Mouse (Mus musculus) liver, adult 2 months (tissue): ENCODE measurements around the gene Naa38. TPM values are rescaled to one million over a fixed set of nuclear protein-coding genes. Genes with fewer than 3 reads are reported as not detected.

ENCODE experiments used
- DNase-seq: peaks from one replicate; pipeline ENCODE4 v3.0.0-alpha.2; 2011; ENCODE audit warnings: low read depth, low spot score; ENCODE audit errors: extremely low read depth
- H3K27ac ChIP-seq: fragments of 200-500 bp; replicated peaks from 2 replicates; pipeline ENCODE4 v1.5.1; 2012; ENCODE audit warnings: low read depth, mild to moderate bottlenecking, control low read depth, inconsistent platforms, low read length; ENCODE audit not compliant: insufficient read depth
- H3K27me3 ChIP-seq: fragments of 200-500 bp; 2 replicates; pipeline ENCODE4 v1.6.1; 2012; ENCODE audit warnings: mild to moderate bottlenecking, moderate library complexity, low read length, inconsistent platforms; ENCODE audit not compliant: control insufficient read depth, insufficient read depth
- H3K36me3 ChIP-seq: fragments of 200-500 bp; 2 replicates; pipeline ENCODE4 v1.6.1; 2012; ENCODE audit warnings: low read length, inconsistent platforms; ENCODE audit not compliant: control insufficient read depth, insufficient read depth
- H3K4me1 ChIP-seq: fragments of 200-500 bp; 2 replicates; pipeline ENCODE4 v1.6.1; 2011; ENCODE audit warnings: low read length; ENCODE audit not compliant: control insufficient read depth, insufficient read depth
- H3K4me3 ChIP-seq: fragments of 200-500 bp; 2 replicates; pipeline ENCODE4 v1.5.1; 2011; ENCODE audit warnings: low read depth, mild to moderate bottlenecking, control low read depth, low read length, moderate library complexity; ENCODE audit not compliant: insufficient read depth
- H3K79me2 ChIP-seq: fragments of 200-500 bp; 2 replicates; pipeline ENCODE4 v1.6.1; 2012; ENCODE audit warnings: inconsistent platforms, mild to moderate bottlenecking, low read length, moderate library complexity; ENCODE audit not compliant: control insufficient read depth, insufficient read depth
- H3K9ac ChIP-seq: fragments of 200-500 bp; 2 replicates; pipeline ENCODE4 v1.6.1; 2012; ENCODE audit warnings: low read depth, mild to moderate bottlenecking, control low read depth, inconsistent platforms, low read length
- CTCF ChIP-seq: fragments of 200-500 bp; IDR thresholded peaks from 2 replicates; pipeline ENCODE4 v1.5.1; 2011; ENCODE audit warnings: low read depth, low read length, control low read depth
- POLR2A ChIP-seq: fragments of 200-500 bp; IDR thresholded peaks from 2 replicates; pipeline ENCODE4 v1.6.1; 2011; ENCODE audit warnings: low read length, control low read depth; ENCODE audit not compliant: insufficient read depth; ENCODE audit errors: extremely low read depth
- WGBS: fragments of 180-500 bp; shearing (Covaris S2); methylation state at CpG from one replicate; pipeline ENCODE4 v1.1.7; 2018; 5-methylcytosine and 5-hydroxymethylcytosine counted together
- polyA plus RNA-seq: library from polyadenylated mRNA; depleted of rRNA; stranded (reverse); fragments of >200 nt; gene quantifications from 2 replicates; pipeline ENCODE4 v1.2.3, GENCODE M21; 2012
- total RNA-seq: library from RNA; depleted of rRNA; stranded (reverse); fragments of >200 nt; gene quantifications from 2 replicates; pipeline ENCODE4 v1.2.3, GENCODE M21; 2014

Gene Naa38
- total and polyA plus RNA-seq, 2 experiments = 86.6 to 150 TPM

DNA sequence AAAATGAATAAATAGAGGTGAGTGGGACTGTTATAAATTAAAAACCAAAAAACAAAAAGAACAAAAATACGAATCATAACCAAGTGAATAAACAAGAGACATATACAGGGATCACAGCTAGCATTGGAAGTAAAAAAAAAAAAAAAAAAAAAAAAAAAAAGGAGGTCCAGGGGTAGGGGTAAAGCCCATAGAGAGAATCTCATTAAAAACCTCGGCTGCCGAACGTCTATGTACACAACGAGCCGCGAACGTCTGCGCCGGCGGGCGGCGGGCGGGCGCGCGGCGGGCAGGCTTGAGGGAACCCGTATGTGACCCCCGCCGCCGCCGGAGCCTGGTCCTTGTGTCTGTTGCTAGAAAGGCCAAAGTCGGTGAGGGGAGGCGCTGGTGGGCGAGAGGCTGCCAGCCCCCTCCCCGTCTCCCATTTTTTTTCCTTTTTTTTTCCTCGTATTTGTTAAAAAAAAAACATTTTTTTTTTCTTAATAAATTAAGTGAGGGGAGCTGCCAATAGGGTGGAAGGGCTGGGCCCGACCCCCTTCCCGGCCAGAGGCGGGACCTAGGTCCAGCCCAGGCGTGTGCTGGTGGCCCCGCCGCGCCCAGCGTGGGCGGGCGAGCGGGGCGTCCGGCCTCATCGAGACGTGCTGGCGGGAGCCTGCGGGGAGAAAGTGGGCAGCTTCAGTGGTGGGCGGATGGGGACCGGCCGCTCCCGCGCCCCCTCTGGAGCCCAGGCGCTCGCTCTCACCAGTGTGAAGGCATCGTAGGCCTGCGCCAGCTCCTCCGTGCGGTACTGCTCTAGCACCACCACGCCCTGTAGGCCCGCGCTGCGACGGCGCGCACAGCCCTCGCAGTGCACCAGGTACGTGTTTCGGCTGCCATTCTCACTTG, 4.2 kb downstream of the Naa38 start:
- peaks cover 3% of the 10 kb centered on the region for H3K4me1 ChIP-seq
- H3K27ac ChIP-seq = no peak overlapping the region
- H3K4me3 ChIP-seq = no peak overlapping the region
- no peak overlapping the region for H3K9ac ChIP-seq
- no peak for DNase-seq
- 89% methylated on average over 64 of the region's 66 CpGs for WGBS
- H3K36me3 ChIP-seq = peaks cover 8% of the 10 kb centered on the region; the same call in 1 of the 2 replicates
- no peaks in the 10 kb centered on the region for H3K27me3 ChIP-seq
- no peaks in the 10 kb centered on the region; the same call in 1 of the 2 replicates for H3K79me2 ChIP-seq
- TF ChIP-seq CTCF = no peak
- no peak for TF ChIP-seq POLR2A

DNA sequence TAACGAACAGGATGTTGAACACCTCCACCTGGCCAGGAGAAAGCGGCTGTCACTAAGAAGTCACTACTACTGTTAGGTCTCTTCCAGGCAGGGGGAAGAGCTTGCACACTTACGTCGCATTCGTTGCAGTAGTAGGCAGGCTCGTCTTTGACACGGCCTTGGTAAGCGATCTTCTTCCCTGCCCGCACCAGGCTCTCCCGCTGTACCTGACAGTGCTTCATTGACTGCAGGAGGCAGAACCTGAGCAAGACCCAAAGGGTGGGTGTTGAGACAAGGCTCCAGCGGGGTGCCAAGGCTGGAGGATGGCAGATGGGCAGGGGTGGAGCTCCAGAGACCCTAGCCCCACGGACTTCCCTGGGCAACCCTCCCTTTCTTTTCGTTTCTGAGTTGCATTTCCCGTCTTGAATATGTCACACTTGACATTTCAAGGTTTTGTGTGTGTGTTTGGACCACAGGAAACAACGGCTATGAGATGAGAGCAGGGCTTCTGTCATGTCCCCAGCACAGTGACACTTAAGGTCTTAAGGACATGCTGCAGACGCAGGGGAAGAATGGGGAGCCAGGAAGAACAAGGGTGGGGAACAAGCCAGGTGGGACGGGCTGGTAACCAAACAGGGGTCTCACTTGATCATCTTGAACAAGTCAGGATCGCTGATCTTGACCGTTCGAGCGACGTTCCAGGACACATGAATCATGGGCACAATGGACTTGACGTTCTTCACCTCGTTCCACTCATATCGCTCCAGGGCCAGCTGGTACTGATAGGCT, 5.0 kb downstream of the Naa38 start:
- Histone ChIP-seq H3K4me1 (peaks cover 3% of the 10 kb centered on the region), H3K27me3 (no peaks in the 10 kb centered on the region), H3K4me3 (no peak overlapping the region), H3K36me3 (peaks cover 10% of the 10 kb centered on the region; the same call in 1 of the 2 replicates), H3K27ac (no peak overlapping the region), H3K9ac (no peak overlapping the region), H3K79me2 (no peaks in the 10 kb centered on the region)
- TF ChIP-seq POLR2A = no peak
- TF ChIP-seq CTCF = no peak
- WGBS = 92% methylated on average over 25 of the region's 25 CpGs
- no peak for DNase-seq

DNA sequence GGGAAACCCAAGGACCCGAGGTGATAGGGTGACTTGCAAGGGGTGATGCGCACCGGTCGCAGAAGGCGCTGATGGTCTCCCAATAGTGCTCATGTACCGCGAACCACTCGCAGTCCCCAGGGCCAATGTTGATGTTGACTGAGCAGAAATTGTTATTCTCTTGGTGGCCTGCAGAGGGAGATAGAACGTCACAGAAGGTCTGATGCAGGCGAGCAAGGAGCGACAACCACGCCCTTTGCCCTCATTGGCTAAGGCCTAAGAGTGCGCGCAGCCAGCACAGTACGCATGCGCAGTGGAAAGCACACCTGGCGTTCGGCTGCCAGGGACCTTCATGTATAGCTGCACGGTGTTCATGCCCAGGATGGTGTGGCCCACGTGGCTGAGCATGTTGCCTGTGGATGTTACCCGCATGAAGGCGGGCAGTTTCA, 5.9 kb downstream of the Naa38 start:
- peaks cover 3% of the 10 kb centered on the region for H3K4me1 ChIP-seq
- H3K27me3 ChIP-seq = no peaks in the 10 kb centered on the region
- H3K27ac ChIP-seq = no peak overlapping the region
- H3K9ac ChIP-seq = no peak overlapping the region
- 24% methylated on average over 22 of the region's 22 CpGs for WGBS
- DNase-seq = peak; percentile 81
- peaks cover 10% of the 10 kb centered on the region; the same call in 1 of the 2 replicates for H3K36me3 ChIP-seq
- no peak overlapping the region for H3K4me3 ChIP-seq
- TF ChIP-seq POLR2A (no peak), CTCF (peak; percentile 91)
- no peaks in the 10 kb centered on the region for H3K79me2 ChIP-seq

DNA sequence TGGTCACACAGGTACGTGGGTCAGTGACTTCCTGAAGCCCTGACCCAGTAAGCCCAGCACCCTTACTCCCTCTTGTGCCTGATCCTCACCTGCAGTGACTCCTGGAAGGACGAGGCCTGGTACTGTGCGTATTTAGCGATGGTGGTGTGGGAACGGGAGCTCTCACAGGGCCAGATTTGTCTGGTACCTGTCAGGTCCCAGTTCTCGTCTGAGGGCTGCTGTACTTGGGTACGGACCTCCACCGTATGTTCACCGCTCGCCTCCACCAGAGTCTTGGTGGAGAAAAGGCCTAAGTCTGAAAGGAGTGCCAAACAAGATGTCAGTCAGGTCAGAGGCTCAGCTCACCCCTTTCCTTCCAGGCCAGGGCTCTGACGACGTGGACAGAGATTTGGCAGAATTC, 6.7 kb downstream of the Naa38 start:
- 84% methylated on average over 12 of the region's 12 CpGs for WGBS
- TF ChIP-seq POLR2A (no peak), CTCF (no peak)
- Histone ChIP-seq H3K4me3 (no peak overlapping the region), H3K27ac (no peak overlapping the region), H3K27me3 (no peaks in the 10 kb centered on the region), H3K79me2 (peaks cover 2% of the 10 kb centered on the region; the same call in 1 of the 2 replicates), H3K4me1 (peaks cover under 1% of the 10 kb centered on the region; the same call in 1 of the 2 replicates), H3K36me3 (peaks cover 10% of the 10 kb centered on the region; the same call in 1 of the 2 replicates), H3K9ac (no peak overlapping the region)
- DNase-seq = no peak

DNA sequence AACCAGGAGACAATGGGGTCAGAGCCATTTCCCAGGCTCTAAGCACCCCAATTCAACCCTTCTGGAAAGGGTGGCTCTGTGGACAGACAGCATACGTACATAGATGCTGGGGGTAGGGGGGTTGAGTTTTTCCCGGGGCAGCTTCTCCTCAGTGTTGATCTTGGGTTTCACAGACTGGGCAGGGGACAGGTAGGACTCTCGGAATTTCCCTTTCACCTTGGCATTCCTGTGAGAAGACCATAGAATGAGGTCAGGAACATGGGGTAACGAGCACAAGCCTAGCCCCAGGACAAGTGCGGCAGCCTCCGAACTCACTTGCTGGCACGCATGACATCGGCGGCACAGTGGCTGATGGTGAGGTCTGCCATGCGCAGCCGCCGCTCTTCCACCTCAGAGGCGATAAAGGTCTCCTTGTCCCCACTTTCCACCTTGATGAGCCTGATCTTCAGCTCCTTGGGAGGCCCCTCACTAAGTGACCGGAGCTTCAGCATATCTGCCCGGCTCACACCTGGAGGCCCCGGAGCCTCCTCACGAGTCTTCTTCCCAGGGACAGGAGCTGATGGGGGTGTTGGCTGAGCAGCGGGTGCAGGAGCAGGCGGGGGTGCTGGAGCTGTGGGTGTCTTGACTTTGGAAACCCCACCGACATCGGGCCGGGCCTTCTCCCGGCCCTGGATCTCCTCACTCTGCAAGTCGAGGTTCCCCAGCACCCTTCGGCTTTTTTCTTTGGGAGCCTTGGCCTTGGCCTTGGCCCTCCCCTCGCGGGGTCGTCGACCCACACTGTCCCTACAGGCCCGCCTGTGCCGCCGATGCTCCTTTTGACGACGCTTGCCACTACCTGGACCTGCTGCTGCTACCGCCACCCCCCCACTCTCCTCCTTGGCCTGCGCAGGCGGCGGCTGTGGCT, 8.7 kb downstream of the Naa38 start:
- WGBS = 84% methylated on average over 38 of the region's 38 CpGs
- peaks cover 14% of the 10 kb centered on the region; the same call in 1 of the 2 replicates for H3K79me2 ChIP-seq
- H3K9ac ChIP-seq = no peak overlapping the region
- no peak for DNase-seq
- no peak overlapping the region for H3K27ac ChIP-seq
- TF ChIP-seq POLR2A (no peak), CTCF (no peak)
- peaks cover 10% of the 10 kb centered on the region; the same call in 1 of the 2 replicates for H3K36me3 ChIP-seq
- H3K4me3 ChIP-seq = no peak overlapping the region
- H3K4me1 ChIP-seq = peaks cover 12% of the 10 kb centered on the region
- H3K27me3 ChIP-seq = no peaks in the 10 kb centered on the region
